Mouse (Mus musculus): ENCODE data around the gene Pik3ap1. TPM values are rescaled to one million over a fixed set of nuclear protein-coding genes. Genes with fewer than 3 reads are reported as not detected.

Pik3ap1 gene
- polyA plus RNA-seq, 1 experiment from 2014 or later = 2.4 TPM

GRCm38 (mm10) chr19:41275588-41275987, 109.3 kb downstream of the Pik3ap1 start:
- Histone ChIP-seq H3K4me1 (ENCODE audit: control insufficient read depth, insufficient read depth, low read length) (no peaks in the 10 kb centered on the region), H3K9me3 (ENCODE audit: control insufficient read depth, low read depth, low read length) (no peaks in the 10 kb centered on the region), H3K27me3 (ENCODE audit: control insufficient read depth, insufficient read depth, low read length) (no peaks in the 10 kb centered on the region), H3K9ac (replicated peaks; ENCODE audit: low read depth, low read length) (no peak overlapping the region), H3K27ac (ENCODE audit: low read length) (no peak overlapping the region; the same call in 1 of the 2 replicates), H3K4me3 (ENCODE audit: low read depth, low read length) (no peak overlapping the region), H3K36me3 (ENCODE audit: control insufficient read depth, insufficient read depth, low read length) (no peaks in the 10 kb centered on the region), H3K4me2 (replicated peaks; ENCODE audit: low read depth, low read length) (no peak overlapping the region)
- ATAC-seq (ENCODE audit: insufficient number of reproducible peaks, insufficient read depth, low FRiP score, low read depth) = peak; percentile 83
- WGBS = 45% methylated on average over 3 of the region's 3 CpGs

- no peak overlapping the region for H3K4me2 ChIP-seq (replicated peaks; ENCODE audit: low read depth, low read length)
- WGBS = 77% methylated on average over 7 of the region's 7 CpGs
- H3K27me3 ChIP-seq (ENCODE audit: control insufficient read depth, insufficient read depth, low read length) = no peaks in the 10 kb centered on the region
- no peak for ATAC-seq (ENCODE audit: insufficient number of reproducible peaks, insufficient read depth, low FRiP score, low read depth)
- no peak overlapping the region for H3K9ac ChIP-seq (replicated peaks; ENCODE audit: low read depth, low read length)
- no peak overlapping the region for H3K4me3 ChIP-seq (ENCODE audit: low read depth, low read length)
- no peaks in the 10 kb centered on the region for H3K9me3 ChIP-seq (ENCODE audit: control insufficient read depth, low read depth, low read length)
- no peaks in the 10 kb centered on the region for H3K36me3 ChIP-seq (ENCODE audit: control insufficient read depth, insufficient read depth, low read length)
- no peaks in the 10 kb centered on the region for H3K4me1 ChIP-seq (ENCODE audit: control insufficient read depth, insufficient read depth, low read length)
- no peak overlapping the region for H3K27ac ChIP-seq (ENCODE audit: low read length)
Observed at GRCm38 (mm10) chr19:41270906-41271305, 114.0 kb downstream of the Pik3ap1 start.

GRCm38 (mm10) chr19:41270151-41270727, 114.7 kb downstream of the Pik3ap1 start:
- Histone ChIP-seq H3K9ac (replicated peaks; ENCODE audit: low read depth, low read length) (no peak overlapping the region), H3K36me3 (ENCODE audit: control insufficient read depth, insufficient read depth, low read length) (no peaks in the 10 kb centered on the region), H3K4me2 (replicated peaks; ENCODE audit: low read depth, low read length) (no peak overlapping the region), H3K9me3 (ENCODE audit: control insufficient read depth, low read depth, low read length) (no peaks in the 10 kb centered on the region), H3K27ac (ENCODE audit: low read length) (no peak overlapping the region), H3K4me1 (ENCODE audit: control insufficient read depth, insufficient read depth, low read length) (no peaks in the 10 kb centered on the region), H3K4me3 (ENCODE audit: low read depth, low read length) (no peak overlapping the region), H3K27me3 (ENCODE audit: control insufficient read depth, insufficient read depth, low read length) (no peaks in the 10 kb centered on the region)
- 46% methylated on average over 9 of the region's 9 CpGs for WGBS
- ATAC-seq (ENCODE audit: insufficient number of reproducible peaks, insufficient read depth, low FRiP score, low read depth) = no peak

GRCm38 (mm10) chr19:41266251-41266901, 118.5 kb downstream of the Pik3ap1 start:
- no peak overlapping the region for H3K4me2 ChIP-seq (replicated peaks; ENCODE audit: low read depth, low read length)
- no peak overlapping the region for H3K27ac ChIP-seq (ENCODE audit: low read length)
- no peak for ATAC-seq (ENCODE audit: insufficient number of reproducible peaks, insufficient read depth, low FRiP score, low read depth)
- H3K36me3 ChIP-seq (ENCODE audit: control insufficient read depth, insufficient read depth, low read length) = no peaks in the 10 kb centered on the region
- H3K4me3 ChIP-seq (ENCODE audit: low read depth, low read length) = no peak overlapping the region
- H3K9me3 ChIP-seq (ENCODE audit: control insufficient read depth, low read depth, low read length) = no peaks in the 10 kb centered on the region
- peaks cover 6% of the 10 kb centered on the region for H3K4me1 ChIP-seq (ENCODE audit: control insufficient read depth, insufficient read depth, low read length)
- H3K9ac ChIP-seq (replicated peaks; ENCODE audit: low read depth, low read length) = no peak overlapping the region
- WGBS = 54% methylated on average over 8 of the region's 8 CpGs
- H3K27me3 ChIP-seq (ENCODE audit: control insufficient read depth, insufficient read depth, low read length) = no peaks in the 10 kb centered on the region

- Histone ChIP-seq H3K4me3 (ENCODE audit: low read depth, low read length) (peak overlapping the region; percentile 95), H3K9me3 (ENCODE audit: control insufficient read depth, low read depth, low read length) (no peaks in the 10 kb centered on the region), H3K36me3 (ENCODE audit: control insufficient read depth, insufficient read depth, low read length) (peaks cover 2% of the 10 kb centered on the region; the same call in 1 of the 2 replicates), H3K4me1 (ENCODE audit: control insufficient read depth, insufficient read depth, low read length) (peaks cover 16% of the 10 kb centered on the region), H3K27ac (ENCODE audit: low read length) (peak overlapping the region; percentile 96), H3K9ac (replicated peaks; ENCODE audit: low read depth, low read length) (peak overlapping the region; percentile 85), H3K4me2 (replicated peaks; ENCODE audit: low read depth, low read length) (peak overlapping the region; percentile 45), H3K27me3 (ENCODE audit: control insufficient read depth, insufficient read depth, low read length) (no peaks in the 10 kb centered on the region)
- no peak for ATAC-seq (ENCODE audit: insufficient number of reproducible peaks, insufficient read depth, low FRiP score, low read depth)
- WGBS = 33% methylated on average over 13 of the region's 13 CpGs
Observed at GRCm38 (mm10) chr19:41264331-41264799, 120.5 kb downstream of the Pik3ap1 start.

GRCm38 (mm10) chr19:41263630-41264295, 121.1 kb downstream of the Pik3ap1 start, which contains the start of gene Tm9sf3:
TSS of gene Tm9sf3 (minus strand) at chr19:41263997.
- under 1% methylated on average over 92 of the region's 98 CpGs for WGBS
- Histone ChIP-seq H3K9me3 (ENCODE audit: control insufficient read depth, low read depth, low read length) (no peaks in the 10 kb centered on the region), H3K27ac (ENCODE audit: low read length) (peak within 1 kb of the TSS; percentile 96), H3K36me3 (ENCODE audit: control insufficient read depth, insufficient read depth, low read length) (peaks cover 2% of the 10 kb centered on the region; the same call in 1 of the 2 replicates), H3K9ac (replicated peaks; ENCODE audit: low read depth, low read length) (peak within 1 kb of the TSS; percentile 85), H3K27me3 (ENCODE audit: control insufficient read depth, insufficient read depth, low read length) (no peaks in the 10 kb centered on the region), H3K4me1 (ENCODE audit: control insufficient read depth, insufficient read depth, low read length) (peaks cover 19% of the 10 kb centered on the region), H3K4me2 (replicated peaks; ENCODE audit: low read depth, low read length) (peak within 1 kb of the TSS; percentile 45), H3K4me3 (ENCODE audit: low read depth, low read length) (peak within 1 kb of the TSS; percentile 95)
- ATAC-seq (ENCODE audit: insufficient number of reproducible peaks, insufficient read depth, low FRiP score, low read depth) = peak; percentile 90

- Histone ChIP-seq H3K9me3 (ENCODE audit: control insufficient read depth, low read depth, low read length) (no peaks in the 10 kb centered on the region), H3K27me3 (ENCODE audit: control insufficient read depth, insufficient read depth, low read length) (no peaks in the 10 kb centered on the region), H3K4me2 (replicated peaks; ENCODE audit: low read depth, low read length) (peak overlapping the region; percentile 42), H3K9ac (replicated peaks; ENCODE audit: low read depth, low read length) (peak overlapping the region; percentile 85), H3K27ac (ENCODE audit: low read length) (peak overlapping the region; percentile 96), H3K4me1 (ENCODE audit: control insufficient read depth, insufficient read depth, low read length) (peaks cover 19% of the 10 kb centered on the region), H3K4me3 (ENCODE audit: low read depth, low read length) (peak overlapping the region; percentile 95), H3K36me3 (ENCODE audit: control insufficient read depth, insufficient read depth, low read length) (peaks cover 2% of the 10 kb centered on the region; the same call in 1 of the 2 replicates)
- 3% methylated on average over 50 of the region's 51 CpGs for WGBS
- ATAC-seq (ENCODE audit: insufficient number of reproducible peaks, insufficient read depth, low FRiP score, low read depth) = peak; percentile 82
Observed at GRCm38 (mm10) chr19:41262712-41263629, 121.9 kb downstream of the Pik3ap1 start.

GRCm38 (mm10) chr19:41260736-41261135, 124.2 kb downstream of the Pik3ap1 start:
- 74% methylated on average over 3 of the region's 3 CpGs for WGBS
- no peaks in the 10 kb centered on the region for H3K27me3 ChIP-seq (ENCODE audit: control insufficient read depth, insufficient read depth, low read length)
- no peak overlapping the region for H3K4me2 ChIP-seq (replicated peaks; ENCODE audit: low read depth, low read length)
- H3K4me1 ChIP-seq (ENCODE audit: control insufficient read depth, insufficient read depth, low read length) = peaks cover 19% of the 10 kb centered on the region
- H3K9ac ChIP-seq (replicated peaks; ENCODE audit: low read depth, low read length) = no peak overlapping the region
- H3K4me3 ChIP-seq (ENCODE audit: low read depth, low read length) = no peak overlapping the region
- no peak for ATAC-seq (ENCODE audit: insufficient number of reproducible peaks, insufficient read depth, low FRiP score, low read depth)
- no peak overlapping the region for H3K27ac ChIP-seq (ENCODE audit: low read length)
- H3K9me3 ChIP-seq (ENCODE audit: control insufficient read depth, low read depth, low read length) = no peaks in the 10 kb centered on the region
- peaks cover 2% of the 10 kb centered on the region; the same call in 1 of the 2 replicates for H3K36me3 ChIP-seq (ENCODE audit: control insufficient read depth, insufficient read depth, low read length)
